Mouse (Mus musculus) intestine, embryonic 16.5 days (tissue): ENCODE data around the gene Lrtm2. TPM values are rescaled to one million over a fixed set of nuclear protein-coding genes. Genes with fewer than 3 reads are reported as not detected.

ENCODE experiments used
- ATAC-seq: fragments of 200-750 bp; cut with Nextera tagmentation; 2 replicates; pipeline ENCODE4 v1.8.0; 2017; ENCODE audit warnings: moderate TSS enrichment, moderate library complexity
- H3K27ac ChIP-seq: fragments of 300-500 bp; sonication (generic); 2 replicates; pipeline ENCODE4 v1.5.1; 2014; ENCODE audit warnings: mild to moderate bottlenecking, low read length
- H3K27me3 ChIP-seq: fragments of 300-500 bp; sonication (generic); replicated peaks from 2 replicates; pipeline ENCODE4 v1.6.1; 2014; ENCODE audit warnings: low read length, control low read depth, mixed read lengths; ENCODE audit not compliant: control insufficient read depth, insufficient read depth
- H3K36me3 ChIP-seq: fragments of 300-500 bp; sonication (generic); 2 replicates; pipeline ENCODE4 v1.6.1; 2014; ENCODE audit warnings: low read length, control low read depth; ENCODE audit not compliant: control insufficient read depth, insufficient read depth
- H3K4me1 ChIP-seq: fragments of 300-500 bp; sonication (generic); 2 replicates; pipeline ENCODE4 v1.6.1; 2014; ENCODE audit warnings: low read length, control low read depth, mixed read lengths; ENCODE audit not compliant: control insufficient read depth, insufficient read depth
- H3K4me2 ChIP-seq: fragments of 300-500 bp; sonication (generic); 2 replicates; pipeline ENCODE4 v1.6.1; 2014; ENCODE audit warnings: low read depth, low read length, control low read depth
- H3K4me3 ChIP-seq: fragments of 300-500 bp; sonication (generic); 2 replicates; pipeline ENCODE4 v1.5.1; 2014; ENCODE audit warnings: mild to moderate bottlenecking, low read length
- H3K9ac ChIP-seq: fragments of 300-500 bp; sonication (generic); 2 replicates; pipeline ENCODE4 v1.6.1; 2014; ENCODE audit warnings: low read depth, low read length
- H3K9me3 ChIP-seq: fragments of 300-500 bp; sonication (generic); 2 replicates; pipeline ENCODE4 v1.6.1; 2016; ENCODE audit warnings: low read length, control low read depth; ENCODE audit not compliant: control insufficient read depth
- WGBS: fragments of 180-500 bp; shearing (Covaris S2); extraction: QIAGEN DNeasy Blood & Tissue Kit; methylation state at CpG from one replicate; pipeline ENCODE4 v1.1.7; 2014; 5-methylcytosine and 5-hydroxymethylcytosine counted together
- polyA plus RNA-seq: library from polyadenylated mRNA; unstranded; fragments of >200 nt; fragmentation: Nextera tagmentation; extraction: Ambion mirVana; gene quantifications from 2 replicates; pipeline ENCODE4 v1.2.1, GENCODE M21; 2015

The Lrtm2 gene
- polyA plus RNA-seq, 1 experiment from 2014 or later, result 0.38 TPM

DNA sequence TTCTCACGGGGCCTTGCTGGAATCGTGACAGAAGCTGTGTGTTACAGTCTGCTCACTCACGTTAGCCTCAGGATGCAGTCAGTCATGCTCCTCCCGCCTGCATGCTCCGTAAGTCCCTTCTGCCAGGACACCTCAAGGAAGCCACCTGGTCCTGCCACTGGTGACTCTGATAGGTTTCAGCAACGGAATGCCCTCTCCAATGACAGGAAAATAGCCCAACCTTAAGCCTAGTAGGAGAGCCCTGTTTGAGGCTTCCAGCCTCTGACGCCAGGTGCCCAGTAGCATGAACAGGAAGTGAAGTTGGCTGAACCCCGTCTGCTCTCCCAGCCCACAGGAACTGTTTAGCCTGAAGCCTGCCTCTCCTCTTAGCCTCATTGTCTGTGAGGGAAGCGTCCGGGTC, 15.7 kb upstream of the Lrtm2 start:
- no peak overlapping the region for H3K4me2 ChIP-seq
- H3K27me3 ChIP-seq, result no peaks in the 10 kb centered on the region
- no peaks in the 10 kb centered on the region for H3K4me1 ChIP-seq
- H3K9me3 ChIP-seq, result no peaks in the 10 kb centered on the region
- H3K4me3 ChIP-seq, result no peak overlapping the region
- no peak overlapping the region for H3K9ac ChIP-seq
- H3K27ac ChIP-seq, result no peak overlapping the region
- 56% methylated on average over 10 of the region's 10 CpGs for WGBS
- ATAC-seq, result no peak
- no peaks in the 10 kb centered on the region for H3K36me3 ChIP-seq

DNA sequence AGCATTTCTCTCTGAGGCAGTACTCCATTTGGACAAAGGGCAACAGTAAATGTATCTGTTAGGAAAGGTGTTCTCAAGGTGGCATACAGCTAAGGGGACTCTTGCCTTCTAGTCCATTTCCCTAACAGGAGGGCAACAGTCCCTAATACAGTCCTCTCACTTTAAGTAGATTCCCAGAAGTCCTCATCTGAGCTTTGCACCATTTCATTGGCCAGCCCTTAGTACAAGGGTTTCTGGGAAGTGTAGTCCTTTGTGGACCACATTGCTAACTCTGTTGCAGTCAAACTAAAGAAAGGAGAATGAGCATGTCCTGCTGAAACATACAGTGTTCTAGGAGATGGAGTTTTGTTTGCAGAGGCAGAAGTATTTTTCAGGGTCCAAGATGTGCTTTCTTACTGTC, 10.8 kb upstream of the Lrtm2 start:
- no peak overlapping the region for H3K4me2 ChIP-seq
- H3K4me3 ChIP-seq, result no peak overlapping the region
- H3K36me3 ChIP-seq, result no peaks in the 10 kb centered on the region
- H3K9ac ChIP-seq, result no peak overlapping the region
- no peak overlapping the region for H3K27ac ChIP-seq
- ATAC-seq, result peak; percentile 86
- H3K27me3 ChIP-seq, result no peaks in the 10 kb centered on the region
- H3K4me1 ChIP-seq, result no peaks in the 10 kb centered on the region
- H3K9me3 ChIP-seq, result no peaks in the 10 kb centered on the region

DNA sequence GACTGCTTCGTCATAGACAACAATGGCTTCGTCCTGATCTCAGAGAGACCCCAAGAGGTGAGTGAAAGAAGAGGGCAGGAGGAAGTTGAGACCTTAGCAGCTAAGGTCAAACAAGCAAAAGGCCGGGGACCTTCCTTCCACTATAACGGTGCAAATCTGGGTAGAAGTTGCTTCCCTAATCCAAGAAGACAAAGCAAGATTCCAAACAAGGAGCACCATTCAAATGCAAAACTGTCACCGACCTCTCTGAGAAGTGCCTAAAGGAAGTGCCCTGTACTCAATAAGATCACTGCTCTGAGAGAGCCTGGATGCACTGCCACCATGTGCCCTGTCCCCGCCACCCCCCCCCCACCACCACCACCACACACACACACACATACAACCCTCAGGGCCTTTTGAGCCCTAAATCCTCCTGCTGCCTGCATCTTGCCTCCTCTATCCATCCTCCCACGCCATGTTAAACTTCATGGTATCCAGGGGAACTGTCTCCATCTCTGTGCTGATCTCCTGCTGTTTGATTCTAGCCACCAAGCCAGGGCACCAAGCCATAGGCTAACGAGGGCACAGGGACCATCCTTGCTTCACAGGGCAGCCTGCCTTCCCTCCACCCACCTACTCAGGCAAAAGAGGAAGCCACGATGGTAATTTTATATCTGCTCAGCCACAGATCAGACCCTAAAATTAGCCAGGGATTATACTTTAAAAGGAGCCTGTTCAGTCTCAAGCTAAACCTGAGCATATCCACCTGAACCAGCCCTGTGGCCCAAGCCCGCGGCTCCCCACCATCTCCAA, 7.8 kb upstream of the Lrtm2 start:
- no peak for ATAC-seq
- Histone ChIP-seq H3K9ac (no peak overlapping the region), H3K36me3 (no peaks in the 10 kb centered on the region), H3K4me2 (no peak overlapping the region), H3K4me1 (peaks cover 2% of the 10 kb centered on the region; the same call in 1 of the 2 replicates), H3K27me3 (no peaks in the 10 kb centered on the region), H3K27ac (no peak overlapping the region), H3K9me3 (no peaks in the 10 kb centered on the region), H3K4me3 (no peak overlapping the region)
- WGBS, result 49% methylated on average over 11 of the region's 11 CpGs

DNA sequence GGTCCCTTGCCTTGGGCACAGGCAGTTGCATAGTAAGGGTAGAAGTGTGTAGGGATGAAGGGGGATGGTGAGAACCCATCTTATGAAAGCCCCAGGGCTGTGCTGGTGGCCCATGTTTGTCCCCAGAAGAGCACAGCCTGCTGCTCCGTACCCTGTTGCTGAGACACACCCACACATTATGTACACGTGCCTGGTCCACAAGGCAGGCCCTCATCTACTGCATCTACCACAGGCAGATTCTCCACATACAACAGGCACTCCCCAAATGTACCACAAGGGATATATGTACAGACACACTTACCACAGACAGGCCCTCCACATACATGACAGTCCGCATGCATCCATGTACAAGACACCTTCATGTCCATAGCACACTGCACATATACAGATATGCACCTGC, 6.7 kb upstream of the Lrtm2 start:
- Histone ChIP-seq H3K4me1 (peaks cover 4% of the 10 kb centered on the region; the same call in 1 of the 2 replicates), H3K36me3 (no peaks in the 10 kb centered on the region), H3K27me3 (no peaks in the 10 kb centered on the region), H3K27ac (no peak overlapping the region), H3K9me3 (no peaks in the 10 kb centered on the region), H3K9ac (no peak overlapping the region), H3K4me3 (no peak overlapping the region), H3K4me2 (no peak overlapping the region)
- WGBS, result 66% methylated on average over 3 of the region's 3 CpGs
- no peak for ATAC-seq

- peaks cover 4% of the 10 kb centered on the region; the same call in 1 of the 2 replicates for H3K4me1 ChIP-seq
- WGBS, result 75% methylated on average over 7 of the region's 7 CpGs
- H3K4me3 ChIP-seq, result no peak overlapping the region
- no peak overlapping the region for H3K4me2 ChIP-seq
- no peaks in the 10 kb centered on the region for H3K9me3 ChIP-seq
- no peaks in the 10 kb centered on the region for H3K36me3 ChIP-seq
- ATAC-seq, result no peak
- H3K9ac ChIP-seq, result no peak overlapping the region
- H3K27me3 ChIP-seq, result peaks cover 6% of the 10 kb centered on the region
- H3K27ac ChIP-seq, result no peak overlapping the region
These were observed 5.6 kb upstream of the Lrtm2 start for GRCm38 (mm10) chr6:119336124-119336523.

- Histone ChIP-seq H3K4me2 (no peak overlapping the region), H3K27ac (no peak overlapping the region), H3K9ac (no peak overlapping the region), H3K36me3 (no peaks in the 10 kb centered on the region), H3K9me3 (no peaks in the 10 kb centered on the region), H3K27me3 (peaks cover 28% of the 10 kb centered on the region), H3K4me1 (peaks cover 18% of the 10 kb centered on the region), H3K4me3 (no peak overlapping the region)
- ATAC-seq, result no peak
- 37% methylated on average over 3 of the region's 3 CpGs for WGBS
These were observed 3.3 kb upstream of the Lrtm2 start for GRCm38 (mm10) chr6:119333831-119334230.

GRCm38 (mm10) chr6:119333202-119333601, 2.6 kb upstream of the Lrtm2 start:
- Histone ChIP-seq H3K36me3 (no peaks in the 10 kb centered on the region), H3K27me3 (peaks cover 31% of the 10 kb centered on the region), H3K4me3 (no peak overlapping the region), H3K27ac (no peak overlapping the region), H3K9ac (no peak overlapping the region), H3K9me3 (no peaks in the 10 kb centered on the region), H3K4me1 (peaks cover 18% of the 10 kb centered on the region), H3K4me2 (no peak overlapping the region)
- 10% methylated on average over 3 of the region's 3 CpGs for WGBS
- ATAC-seq, result peak; percentile 61; the same call in 1 of the 2 replicates

- no peak overlapping the region for H3K27ac ChIP-seq
- H3K9ac ChIP-seq, result no peak overlapping the region
- H3K4me1 ChIP-seq, result peaks cover 18% of the 10 kb centered on the region
- H3K4me3 ChIP-seq, result no peak overlapping the region
- no peaks in the 10 kb centered on the region for H3K36me3 ChIP-seq
- no peaks in the 10 kb centered on the region for H3K9me3 ChIP-seq
- WGBS, result 16% methylated on average over 1 of the region's 1 CpGs
- ATAC-seq, result 0 out of 2 replicates have a peak, but pooled peaks have one; percentile 33
- no peak overlapping the region for H3K4me2 ChIP-seq
- peaks cover 39% of the 10 kb centered on the region for H3K27me3 ChIP-seq
These were observed 1.5 kb upstream of the Lrtm2 start for GRCm38 (mm10) chr6:119332111-119332510.

DNA sequence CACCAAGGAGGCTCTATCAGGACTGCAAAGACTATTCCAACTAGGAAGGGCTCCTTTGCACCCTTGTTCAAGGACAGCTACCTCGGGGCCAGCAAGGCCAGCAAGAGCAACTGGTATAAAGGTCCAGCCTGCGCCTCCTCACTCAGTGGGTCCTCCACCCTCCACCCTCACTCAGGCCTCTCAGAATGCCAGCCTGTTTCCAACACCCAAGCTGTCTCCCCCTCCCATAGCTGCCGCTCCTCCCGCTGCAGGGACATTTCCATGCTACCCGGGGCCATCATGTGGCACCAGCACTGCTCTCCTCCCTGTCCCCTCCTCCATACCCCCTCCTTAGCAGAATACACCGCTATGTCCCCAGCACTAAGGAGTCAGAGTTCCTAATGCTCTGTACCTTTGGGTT, 630 bp downstream of the Lrtm2 start:
- Histone ChIP-seq H3K27me3 (peaks cover 39% of the 10 kb centered on the region), H3K4me3 (no peak overlapping the region), H3K4me1 (peaks cover 18% of the 10 kb centered on the region), H3K4me2 (peak overlapping the region; percentile 48; the same call in 1 of the 2 replicates), H3K9ac (no peak overlapping the region), H3K27ac (no peak overlapping the region), H3K36me3 (no peaks in the 10 kb centered on the region), H3K9me3 (no peaks in the 10 kb centered on the region)
- no peak for ATAC-seq
- WGBS, result 16% methylated on average over 6 of the region's 6 CpGs
